Mouse (Mus musculus) CH12.LX (cell line): ENCODE results near the gene Hck. TPM values are rescaled to one million over a fixed set of nuclear protein-coding genes. Genes with fewer than 3 reads are reported as not detected.

Experiments used
- DNase-seq: peaks from one replicate; pipeline ENCODE4 v3.0.0-alpha.2; 2013; ENCODE audit errors: extremely low read depth
- H3K27ac ChIP-seq: 2 replicates; pipeline ENCODE4 v1.5.1; 2012; ENCODE audit warnings: low read depth, mild to moderate bottlenecking, control low read depth, moderate library complexity; ENCODE audit not compliant: insufficient read depth
- H3K27me3 ChIP-seq: replicated peaks from 2 replicates; pipeline ENCODE3; 2012; ENCODE audit warnings: inconsistent platforms
- H3K36me3 ChIP-seq, 2 experiments: replicated peaks in 1 of 2; 2 replicates each; pipeline versions ENCODE3 to v1.6.1; 2012; ENCODE audit warnings: inconsistent platforms in 1 of 2, low read length in 1 of 2, mild to moderate bottlenecking in 1 of 2, mixed read lengths in 1 of 2, moderate library complexity in 1 of 2; ENCODE audit not compliant: control insufficient read depth in 1 of 2, insufficient read depth in 1 of 2
- H3K4me1 ChIP-seq, 2 experiments: 2 replicates each; pipeline ENCODE4 v1.6.1; 2012; ENCODE audit warnings: inconsistent platforms in 1 of 2, moderate library complexity in 1 of 2; ENCODE audit not compliant: insufficient read depth in 2 of 2, control insufficient read depth in 1 of 2
- H3K4me2 ChIP-seq: 2 replicates; pipeline ENCODE4 v1.6.1; 2012; ENCODE audit warnings: low read depth, mild to moderate bottlenecking, control low read depth; ENCODE audit not compliant: poor library complexity, insufficient read depth, severe bottlenecking
- H3K4me3 ChIP-seq, 3 experiments: fragments of 150-350 bp in 1 of 3; sonication (generic) in 1 of 3; replicated peaks in 1 of 3; 2 replicates each; pipeline versions ENCODE3 to v1.5.1; 2011 to 2012; ENCODE audit warnings: low read depth in 2 of 3, low read length in 2 of 3, mild to moderate bottlenecking in 2 of 3, moderate library complexity in 2 of 3, control low read depth in 1 of 3, improper control_type of control experiment in 1 of 3, inconsistent platforms in 1 of 3, mixed read lengths in 1 of 3; ENCODE audit not compliant: poor library complexity in 1 of 3
- H3K79me2 ChIP-seq: replicated peaks from 2 replicates; pipeline ENCODE4 v1.6.1; 2012; ENCODE audit warnings: mild to moderate bottlenecking, moderate library complexity; ENCODE audit not compliant: control insufficient read depth, poor library complexity, insufficient read depth, severe bottlenecking; ENCODE audit errors: extremely low read depth
- H3K9ac ChIP-seq: 2 replicates; pipeline ENCODE4 v1.6.1; 2012; ENCODE audit warnings: low read depth, mild to moderate bottlenecking, control low read depth, moderate library complexity; ENCODE audit not compliant: insufficient read depth
- H3K9me3 ChIP-seq: replicated peaks from 2 replicates; pipeline ENCODE3; 2012; ENCODE audit warnings: low read length, inconsistent platforms, mixed read lengths
- BHLHE40 ChIP-seq: IDR thresholded peaks from 2 replicates; pipeline ENCODE4 v1.6.1; 2011; ENCODE audit warnings: mild to moderate bottlenecking, low read depth, low read length, improper control_type of control experiment
- CHD1 ChIP-seq: IDR thresholded peaks from 2 replicates; pipeline ENCODE4 v1.6.1; 2012; ENCODE audit warnings: low read depth, low read length, improper control_type of control experiment, inconsistent platforms
- CTCF ChIP-seq, 2 experiments: IDR thresholded peaks in 1 of 2; conservative IDR thresholded peaks in 1 of 2; 2 replicates each; pipeline ENCODE4 v1.5.1; 2011 to 2012; ENCODE audit warnings: low read depth in 2 of 2, low read length in 2 of 2, improper control_type of control experiment in 1 of 2, inconsistent platforms in 1 of 2, mild to moderate bottlenecking in 1 of 2, moderate library complexity in 1 of 2
- E2F4 ChIP-seq: IDR thresholded peaks from 2 replicates; pipeline ENCODE4 v1.6.1; 2011; ENCODE audit warnings: low read depth, low read length, improper control_type of control experiment; ENCODE audit not compliant: insufficient replicate concordance
- ELF1 ChIP-seq: IDR thresholded peaks from 2 replicates; pipeline ENCODE4 v1.6.1; 2014; ENCODE audit warnings: low read depth, mild to moderate bottlenecking, inconsistent platforms, low read length, improper control_type of control experiment
- EP300 ChIP-seq: IDR thresholded peaks from 2 replicates; pipeline ENCODE4 v1.6.1; 2011; ENCODE audit warnings: low read length, improper control_type of control experiment
- ETS1 ChIP-seq: conservative IDR thresholded peaks from 2 replicates; pipeline ENCODE4 v1.6.1; 2012; ENCODE audit warnings: low read depth, mild to moderate bottlenecking, inconsistent platforms, low read length, improper control_type of control experiment, moderate library complexity
- GABPA ChIP-seq: IDR thresholded peaks from 2 replicates; pipeline ENCODE4 v1.6.1; 2012; ENCODE audit warnings: low read depth, low read length, improper control_type of control experiment, inconsistent platforms; ENCODE audit not compliant: insufficient replicate concordance
- HCFC1 ChIP-seq: IDR thresholded peaks from 2 replicates; pipeline ENCODE4 v1.6.1; 2012; ENCODE audit warnings: low read depth, mild to moderate bottlenecking, inconsistent platforms, low read length, improper control_type of control experiment
- JUN ChIP-seq: IDR thresholded peaks from 2 replicates; pipeline ENCODE4 v1.6.1; 2011; ENCODE audit warnings: low read depth, mild to moderate bottlenecking, low read length, improper control_type of control experiment, moderate library complexity; ENCODE audit not compliant: insufficient read depth
- JUND ChIP-seq: conservative IDR thresholded peaks from 2 replicates; pipeline ENCODE4 v1.6.1; 2011; ENCODE audit warnings: low read depth, low read length, improper control_type of control experiment
- KAT2A ChIP-seq: IDR thresholded peaks from 2 replicates; pipeline ENCODE4 v1.6.1; 2012; ENCODE audit warnings: low read length, improper control_type of control experiment, inconsistent platforms; ENCODE audit not compliant: insufficient replicate concordance
- MAFK ChIP-seq: IDR thresholded peaks from 2 replicates; pipeline ENCODE4 v1.6.1; 2011; ENCODE audit warnings: low read length, improper control_type of control experiment; ENCODE audit not compliant: insufficient replicate concordance
- MAZ ChIP-seq: IDR thresholded peaks from 2 replicates; pipeline ENCODE4 v1.6.1; 2012; ENCODE audit warnings: low read depth, mild to moderate bottlenecking, inconsistent platforms, low read length, improper control_type of control experiment, moderate library complexity
- MEF2A ChIP-seq: IDR thresholded peaks from 2 replicates; pipeline ENCODE4 v1.6.1; 2014; ENCODE audit warnings: low read depth, mild to moderate bottlenecking, inconsistent platforms, low read length, improper control_type of control experiment, borderline replicate concordance
- MXI1 ChIP-seq: IDR thresholded peaks from 2 replicates; pipeline ENCODE4 v1.6.1; 2011; ENCODE audit warnings: mild to moderate bottlenecking, low read depth, low read length, improper control_type of control experiment
- MYC ChIP-seq: IDR thresholded peaks from 2 replicates; pipeline ENCODE4 v1.6.1; 2011; ENCODE audit warnings: low read depth, mild to moderate bottlenecking, improper control_type of control experiment, low read length
- NELFE ChIP-seq: IDR thresholded peaks from 2 replicates; pipeline ENCODE4 v1.6.1; 2011; ENCODE audit warnings: low read depth, low read length, improper control_type of control experiment
- NRF1 ChIP-seq: IDR thresholded peaks from 2 replicates; pipeline ENCODE4 v1.6.1; 2014; ENCODE audit warnings: low read depth, mild to moderate bottlenecking, inconsistent platforms, low read length, improper control_type of control experiment, moderate library complexity
- PAX5 ChIP-seq: IDR thresholded peaks from 2 replicates; pipeline ENCODE4 v1.6.1; 2012; ENCODE audit warnings: low read length, inconsistent platforms, mixed read lengths
- RAD21 ChIP-seq: IDR thresholded peaks from 2 replicates; pipeline ENCODE4 v1.6.1; 2011; ENCODE audit warnings: low read depth, mild to moderate bottlenecking, low read length, improper control_type of control experiment, moderate library complexity
- SMC3 ChIP-seq: IDR thresholded peaks from 2 replicates; pipeline ENCODE4 v1.6.1; 2011; ENCODE audit warnings: low read depth, low read length, improper control_type of control experiment
- TBP ChIP-seq: conservative IDR thresholded peaks from 2 replicates; pipeline ENCODE4 v1.6.1; 2011; ENCODE audit warnings: low read depth, low read length, improper control_type of control experiment
- TCF12 ChIP-seq: IDR thresholded peaks from 2 replicates; pipeline ENCODE4 v1.6.1; 2014; ENCODE audit warnings: low read depth, mild to moderate bottlenecking, inconsistent platforms, low read length, improper control_type of control experiment
- UBTF ChIP-seq: IDR thresholded peaks from 2 replicates; pipeline ENCODE4 v1.6.1; 2012; ENCODE audit warnings: low read depth, mild to moderate bottlenecking, inconsistent platforms, low read length, improper control_type of control experiment, moderate library complexity
- USF1 ChIP-seq: IDR thresholded peaks from 2 replicates; pipeline ENCODE4 v1.6.1; 2014; ENCODE audit warnings: low read depth, mild to moderate bottlenecking, inconsistent platforms, low read length, improper control_type of control experiment
- USF2 ChIP-seq: conservative IDR thresholded peaks from 2 replicates; pipeline ENCODE4 v1.6.1; 2011; ENCODE audit warnings: low read depth, low read length, improper control_type of control experiment
- ZC3H11A ChIP-seq: IDR thresholded peaks from 2 replicates; pipeline ENCODE4 v1.6.1; 2012; ENCODE audit warnings: low read depth, mild to moderate bottlenecking, inconsistent platforms, low read length, improper control_type of control experiment
- ZKSCAN1 ChIP-seq: IDR thresholded peaks from 2 replicates; pipeline ENCODE4 v1.6.1; 2012; ENCODE audit warnings: low read depth, inconsistent platforms, low read length, improper control_type of control experiment, borderline replicate concordance
- ZMIZ1 ChIP-seq: IDR thresholded peaks from 2 replicates; pipeline ENCODE4 v1.6.1; 2012; ENCODE audit warnings: low read depth, mild to moderate bottlenecking, inconsistent platforms, low read length, improper control_type of control experiment
- ZNF384 ChIP-seq: IDR thresholded peaks from 2 replicates; pipeline ENCODE4 v1.6.1; 2012; ENCODE audit warnings: low read depth, low read length, improper control_type of control experiment, inconsistent platforms
- dilution Hi-C: fragments of 300-500 bp; cut with MboI; formaldehyde crosslinking; loops from 2 replicates; pipeline ENCODE4 v1.14.3; 2020; ENCODE audit warnings: low sequenced_read_pairs; ENCODE audit not compliant: extremely low pct_unique_long_range_greater_than_20kb, extremely low pct_ligation_motif_present
- in situ Hi-C: fragments of 300-500 bp; cut with MboI; formaldehyde crosslinking; loops from 3 replicates; pipeline ENCODE4 v1.14.3; 2019; ENCODE audit warnings: low sequenced_read_pairs, low pct_ligation_motif_present, low pct_unique_long_range_greater_than_20kb, mixed read lengths
- polyA plus RNA-seq: library from polyadenylated mRNA; unstranded; fragments of >175 nt; gene quantifications from 2 replicates; pipeline ENCODE4 v1.2.1, GENCODE M21; 2012; ENCODE audit warnings: low read depth; ENCODE audit not compliant: insufficient read length
- total RNA-seq, 2 experiments: library from RNA; depleted of rRNA; stranded (reverse); fragments of 300-350 nt in 1 of 2; fragments of >200 nt in 1 of 2; gene quantifications; 2 replicates each; pipeline ENCODE4 v1.2.3; 2012 to 2014

The Hck gene
- total and polyA plus RNA-seq, 3 experiments, result 0.08 to 0.68 (median 0.63) TPM

GRCm38 (mm10) chr2:153139158-153139557 is 30.9 kb downstream of the Hck start:
- TF ChIP-seq USF1, result no peak
- no peak for TF ChIP-seq RAD21
- no peak for TF ChIP-seq ZMIZ1
- TF ChIP-seq E2F4, result no peak
- Histone ChIP-seq H3K79me2 (no peaks in the 10 kb centered on the region), H3K9ac (no peak overlapping the region), H3K27ac (no peak overlapping the region), H3K27me3 (peaks cover 48% of the 10 kb centered on the region), H3K9me3 (peaks cover 3% of the 10 kb centered on the region), H3K36me3 (no peaks in the 10 kb centered on the region), H3K4me3 (no peak overlapping the region), H3K4me2 (no peak overlapping the region), H3K4me1 (peaks cover 3 to 26% of the 10 kb centered on the region in 2 experiments)
- dilution Hi-C loops, result no loop called here
- in situ Hi-C loops, result loop anchor here (25.0 kb wide), 1 partner anchor 448 kb away; no protein-coding TSS in a partner anchor
- DNase-seq, result no peak

- in situ Hi-C loops, result loop anchor here (10.0 to 25.0 kb wide), 2 partner anchors 55 to 447 kb away; no protein-coding TSS in a partner anchor
- Histone ChIP-seq H3K36me3 (no peaks in the 10 kb centered on the region), H3K79me2 (no peaks in the 10 kb centered on the region), H3K4me1 (peaks cover 3 to 17% of the 10 kb centered on the region in 2 experiments), H3K27me3 (peaks cover 45% of the 10 kb centered on the region), H3K9ac (no peak overlapping the region), H3K4me3 (no peak overlapping the region), H3K27ac (no peak overlapping the region), H3K9me3 (peaks cover 3% of the 10 kb centered on the region), H3K4me2 (peak overlapping the region; percentile 54; the same call in 1 of the 2 replicates)
- dilution Hi-C loops, result no loop called here
- DNase-seq, result peak; percentile 67
- TF ChIP-seq JUN, result no peak
- TF ChIP-seq UBTF, result no peak
- TF ChIP-seq EP300, result peak; percentile 93
- no peak for TF ChIP-seq CTCF (conservative IDR thresholded peaks at IDR 0.05 in 1 of 2, IDR thresholded peaks at IDR 0.05 in 1 of 2; ENCODE audit: low read depth in 2 of 2, low read length in 2 of 2)
- TF ChIP-seq MEF2A, result peak; percentile 62
- TF ChIP-seq MXI1, result no peak
- no peak for TF ChIP-seq NELFE
- no peak for TF ChIP-seq ZKSCAN1
- TF ChIP-seq TCF12, result peak; percentile 64
- TF ChIP-seq ETS1, result peak; percentile 47; the same call in 1 of the 2 replicates
- no peak for TF ChIP-seq ZC3H11A
- no peak for TF ChIP-seq USF1
- TF ChIP-seq PAX5, result no peak
- TF ChIP-seq TBP, result no peak
- no peak for TF ChIP-seq SMC3
- peak; percentile 81 for TF ChIP-seq MAFK
- no peak for TF ChIP-seq NRF1
- no peak for TF ChIP-seq GABPA
- TF ChIP-seq BHLHE40, result peak; percentile 56
- no peak for TF ChIP-seq CHD1
- no peak for TF ChIP-seq RAD21
- TF ChIP-seq KAT2A, result no peak
- no peak for TF ChIP-seq E2F4
- TF ChIP-seq MAZ, result no peak
- TF ChIP-seq JUND, result no peak
- no peak for TF ChIP-seq MYC
- TF ChIP-seq ZNF384, result no peak
- TF ChIP-seq ELF1, result 0 out of 2 replicates have a peak, but pooled peaks have one; percentile 22
- no peak for TF ChIP-seq USF2
- no peak for TF ChIP-seq ZMIZ1
- TF ChIP-seq HCFC1, result no peak
Measured at GRCm38 (mm10) chr2:153139996-153140613, 31.8 kb downstream of the Hck start.
